Mouse (Mus musculus) right cerebral cortex, adult 18-20 months (tissue): ENCODE data around the gene Gm37240.

Experiments used
- DNase-seq: peaks from one replicate; pipeline ENCODE4 v3.0.0; 2022; ENCODE audit warnings: mixed read lengths

The Gm37240 gene

GRCm38 (mm10) chr3:84715073-84715768 is 1172.1 kb downstream of the Gm37240 start:
- DNase-seq = no peak

- DNase-seq = no peak
Observed at GRCm38 (mm10) chr3:84712941-84713340, 1174.4 kb downstream of the Gm37240 start.

GRCm38 (mm10) chr3:84710723-84711122 is 1176.6 kb downstream of the Gm37240 start:
- DNase-seq = no peak

GRCm38 (mm10) chr3:84709967-84710366 is 1177.4 kb downstream of the Gm37240 start:
- DNase-seq = no peak

GRCm38 (mm10) chr3:84709100-84709499 is 1178.2 kb downstream of the Gm37240 start:
- no peak for DNase-seq

- no peak for DNase-seq
Observed at GRCm38 (mm10) chr3:84708469-84708868, 1178.8 kb downstream of the Gm37240 start.

- DNase-seq = no peak
Observed at GRCm38 (mm10) chr3:84705224-84705623, 1182.1 kb downstream of the Gm37240 start.

GRCm38 (mm10) chr3:84703083-84703810 is 1184.1 kb downstream of the Gm37240 start:
- no peak for DNase-seq

GRCm38 (mm10) chr3:84701964-84702363 is 1185.4 kb downstream of the Gm37240 start:
- DNase-seq = no peak

GRCm38 (mm10) chr3:84701509-84701908 is 1185.8 kb downstream of the Gm37240 start:
- DNase-seq = no peak

GRCm38 (mm10) chr3:84696428-84696917 is 1190.8 kb downstream of the Gm37240 start:
- DNase-seq = peak; percentile 79

GRCm38 (mm10) chr3:84695867-84696361 is 1191.4 kb downstream of the Gm37240 start:
- DNase-seq = no peak

GRCm38 (mm10) chr3:84695418-84695817 is 1191.9 kb downstream of the Gm37240 start:
- no peak for DNase-seq

GRCm38 (mm10) chr3:84693886-84694285 is 1193.4 kb downstream of the Gm37240 start:
- no peak for DNase-seq

- no peak for DNase-seq
Observed at GRCm38 (mm10) chr3:84692647-84693199, 1194.6 kb downstream of the Gm37240 start.

- DNase-seq = no peak
Observed at GRCm38 (mm10) chr3:84690091-84690771, 1197.1 kb downstream of the Gm37240 start.

GRCm38 (mm10) chr3:84689656-84690055 is 1197.7 kb downstream of the Gm37240 start:
- DNase-seq = no peak

GRCm38 (mm10) chr3:84688176-84688575 is 1199.1 kb downstream of the Gm37240 start:
- DNase-seq = peak; percentile 27

GRCm38 (mm10) chr3:84687488-84687846 is 1199.9 kb downstream of the Gm37240 start:
- no peak for DNase-seq

- DNase-seq = no peak
Observed at GRCm38 (mm10) chr3:84686799-84687487, 1200.4 kb downstream of the Gm37240 start.

- DNase-seq = no peak
Observed at GRCm38 (mm10) chr3:84686294-84686672, 1201.0 kb downstream of the Gm37240 start.

- no peak for DNase-seq
Observed at GRCm38 (mm10) chr3:84685662-84686293, 1201.5 kb downstream of the Gm37240 start.
